Mouse (Mus musculus) common myeloid progenitor, adult 5-6 weeks (primary cell): ENCODE results near the gene Zg16. TPM values are rescaled to one million over a fixed set of nuclear protein-coding genes. Genes with fewer than 3 reads are reported as not detected.

Experiments used
- ATAC-seq: replicated peaks from 2 replicates; pipeline ENCODE4 v1.8.0; 2016; ENCODE audit warnings: low read depth, mild to moderate bottlenecking, moderate TSS enrichment, inconsistent platforms; ENCODE audit not compliant: poor library complexity, severe bottlenecking
- total RNA-seq: library from RNA; stranded (forward); fragments of 200-1000, 187-1606 nt; gene quantifications from 2 replicates; pipeline ENCODE4 v1.2.3, GENCODE M21; 2017

The Zg16 gene
- total RNA-seq, 1 experiment from 2014 or later = 22.6 TPM

DNA sequence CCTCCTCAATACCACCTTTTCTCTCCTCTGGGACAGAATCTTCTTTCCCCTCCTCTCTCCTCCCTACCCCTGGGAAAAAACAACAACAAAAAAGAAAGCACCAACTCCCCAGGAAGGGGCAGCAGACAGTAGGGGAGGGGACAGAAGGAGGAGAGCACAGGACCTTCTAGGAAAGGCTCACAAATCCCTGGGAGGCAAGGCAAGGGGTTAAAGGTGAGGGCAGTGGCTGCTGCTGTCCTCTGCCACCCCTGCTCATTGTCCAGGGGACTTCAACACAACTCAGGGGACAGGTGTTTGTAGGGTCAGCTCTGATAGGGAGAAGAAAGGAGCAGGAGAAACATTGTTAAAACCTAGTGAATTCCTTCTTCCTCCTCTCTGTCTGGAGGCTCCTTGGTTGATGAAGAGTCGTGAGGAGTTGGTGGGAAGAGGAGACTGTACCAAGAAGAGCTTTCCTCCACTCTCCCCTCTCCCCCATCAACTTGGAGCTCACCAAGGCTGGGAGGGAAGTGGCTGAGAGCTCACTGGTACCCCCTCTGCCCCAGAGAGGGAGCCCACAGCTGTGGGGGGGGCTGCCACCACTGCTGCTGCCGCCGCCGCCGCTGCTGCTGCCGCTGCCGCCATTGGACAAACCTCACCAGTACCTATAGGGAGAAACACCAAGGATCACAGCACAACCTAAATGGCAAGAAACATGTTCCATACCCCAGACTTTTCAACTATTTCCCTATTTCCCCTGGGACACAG lies 64.4 kb downstream of the Zg16 start:
- no peak for ATAC-seq

DNA sequence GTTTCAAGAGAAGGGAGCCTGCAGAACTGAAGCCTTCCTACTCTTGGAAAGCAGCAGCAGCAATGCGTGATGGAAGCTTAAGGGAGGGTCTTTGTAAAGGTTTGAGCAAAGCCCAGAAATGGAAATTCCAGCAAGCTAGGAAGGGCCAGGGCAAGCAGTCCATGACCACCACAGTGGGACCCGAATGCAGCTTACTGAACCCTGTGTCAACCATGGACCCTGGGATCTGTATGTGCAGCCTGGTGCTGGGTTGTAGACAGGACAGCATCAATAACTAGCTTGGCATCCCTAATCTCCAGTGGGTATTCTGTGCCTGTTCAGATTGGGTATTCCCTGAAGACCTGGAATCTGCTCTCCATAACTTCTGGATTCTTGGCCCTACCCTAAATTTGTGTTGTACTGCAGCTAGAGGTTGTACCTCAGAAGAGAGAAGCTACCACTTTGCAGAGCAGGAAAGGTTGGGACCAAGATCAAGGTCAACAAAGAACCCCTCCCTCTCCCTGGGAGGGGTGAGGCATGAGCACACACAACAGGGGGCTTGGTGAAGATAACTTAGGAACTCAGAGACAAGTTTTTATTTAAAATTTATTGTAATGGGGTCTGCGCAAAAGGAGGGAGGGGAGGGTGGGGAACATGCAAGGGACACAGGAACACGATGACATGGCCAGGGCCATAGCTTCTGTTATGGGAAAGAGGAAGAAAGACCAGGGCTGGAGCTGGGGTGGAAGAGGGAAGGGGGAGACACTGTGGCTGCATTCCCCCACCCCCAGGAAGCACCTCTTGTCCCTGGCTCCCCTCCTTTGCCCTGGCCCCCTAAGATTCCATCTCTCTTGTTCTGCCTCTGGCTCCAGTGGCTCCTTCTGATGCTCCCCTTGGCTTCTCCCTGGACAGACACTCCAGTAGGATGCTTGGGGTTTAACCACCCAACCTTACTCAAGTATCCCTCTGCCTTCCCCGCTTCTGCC lies 65.3 kb downstream of the Zg16 start:
- no peak for ATAC-seq

DNA sequence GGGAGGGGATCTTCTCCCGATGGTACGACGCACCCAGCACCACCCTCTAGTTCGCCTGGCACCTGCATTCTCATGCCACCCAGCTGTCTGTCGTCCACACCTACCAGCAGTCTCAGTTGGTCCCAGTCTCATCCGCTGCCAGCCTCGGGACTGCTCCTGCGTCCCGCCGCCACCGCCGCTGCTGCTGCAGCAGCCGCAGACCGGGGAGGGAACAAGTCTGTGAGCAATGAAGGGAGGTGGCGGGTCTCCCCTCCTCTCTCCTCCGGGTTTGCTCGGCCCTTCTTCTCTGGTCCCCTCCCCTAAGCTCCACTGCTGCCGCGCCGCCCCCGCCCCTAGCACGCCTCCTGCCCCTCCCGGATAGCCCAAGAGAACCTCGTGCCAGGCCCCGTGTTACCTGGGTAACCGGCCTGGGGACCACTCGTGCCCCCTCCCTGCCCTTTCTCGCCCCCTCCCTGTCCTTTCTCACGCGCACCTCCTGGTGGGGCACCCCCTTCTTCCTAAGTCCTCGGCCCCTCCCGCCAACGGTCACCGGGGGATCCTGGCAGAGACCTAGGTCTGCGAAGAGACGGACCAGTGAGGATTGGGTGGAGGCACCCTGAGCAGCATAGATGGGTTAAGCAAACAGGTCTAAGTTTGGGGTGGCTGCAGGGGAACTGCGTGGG lies 66.1 kb downstream of the Zg16 start, which contains the start of the genes Gm42742 and Prrt2:
Gene Gm42742 (minus strand): TSS at position 197 of the 662 bp plus-strand sequence.
Gene Prrt2 (minus strand): TSS at position 311 of the 662 bp plus-strand sequence.
- ATAC-seq = 0 out of 2 replicates have a peak, but pooled peaks have one; percentile 3

DNA sequence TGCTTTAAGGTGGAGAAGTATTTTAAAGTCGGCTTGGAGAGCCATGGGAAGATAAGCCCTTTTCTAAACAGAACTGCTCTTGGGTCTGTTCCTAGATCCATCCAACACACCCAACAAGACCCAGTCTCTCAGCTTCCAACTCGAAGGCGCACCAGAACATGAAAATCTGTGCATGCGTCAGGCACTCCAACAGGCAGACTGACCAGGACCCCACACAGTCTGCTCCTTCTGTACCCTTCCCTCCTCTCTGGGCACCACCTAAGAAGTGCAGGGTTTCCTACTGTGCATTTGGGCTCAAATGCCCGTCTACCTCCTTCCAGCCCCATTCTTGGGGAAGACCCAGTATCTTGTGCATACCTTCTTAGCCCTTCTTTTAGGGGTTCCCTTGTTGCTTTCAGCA lies 66.6 kb downstream of the Zg16 start:
- no peak for ATAC-seq

DNA sequence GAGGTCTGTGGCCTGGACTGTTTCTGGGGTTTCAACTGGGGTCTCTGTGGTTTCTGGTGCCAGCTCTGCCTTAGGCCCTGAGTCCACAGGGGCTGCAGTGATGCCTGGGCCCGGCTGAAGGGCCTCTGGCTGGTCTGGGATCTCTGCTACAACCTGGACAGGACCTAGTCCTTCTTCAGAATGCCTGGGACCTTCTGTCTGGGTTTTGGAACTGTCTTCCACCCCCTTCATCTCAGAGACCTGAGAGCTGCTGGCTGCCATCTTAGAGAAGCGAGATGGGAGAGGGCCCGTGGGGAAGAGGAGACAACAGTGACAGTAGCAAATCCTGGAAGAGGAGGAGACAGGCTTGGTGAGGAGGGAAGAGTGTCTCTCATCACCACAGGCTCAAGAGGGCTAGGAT lies 67.1 kb downstream of the Zg16 start:
- no peak for ATAC-seq

DNA sequence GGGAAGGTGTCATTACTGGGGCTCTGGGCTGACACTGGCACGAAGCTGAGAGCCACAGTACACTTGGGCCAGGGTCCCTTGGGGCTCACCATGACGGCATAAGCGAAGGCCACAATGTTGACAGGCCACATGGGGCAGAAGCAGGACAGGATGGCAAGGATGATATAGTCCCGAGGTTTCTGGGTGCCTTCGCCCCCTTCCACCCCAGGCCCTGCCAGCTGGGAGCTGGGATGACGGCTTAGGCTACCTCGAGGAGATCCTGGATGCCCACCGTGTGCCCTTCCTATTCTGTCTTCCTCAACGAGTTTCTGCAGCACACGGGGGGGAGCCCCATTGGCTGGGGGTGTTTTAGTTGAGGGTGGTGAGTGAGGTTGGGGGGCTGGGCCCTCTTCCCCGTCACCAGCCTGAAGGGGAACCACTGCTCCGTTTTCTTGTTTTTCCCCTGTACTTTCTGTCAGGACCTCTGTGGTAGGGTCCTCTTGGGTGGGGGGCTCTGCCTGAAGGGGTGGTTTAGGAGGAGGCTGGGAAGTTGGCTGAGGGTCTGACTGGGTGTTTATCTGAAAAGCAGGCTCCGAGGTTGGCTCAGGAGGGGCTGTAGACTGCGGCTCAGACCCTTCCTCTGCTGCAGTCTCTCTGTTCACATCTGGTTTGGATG lies 67.7 kb downstream of the Zg16 start:
- ATAC-seq = no peak

DNA sequence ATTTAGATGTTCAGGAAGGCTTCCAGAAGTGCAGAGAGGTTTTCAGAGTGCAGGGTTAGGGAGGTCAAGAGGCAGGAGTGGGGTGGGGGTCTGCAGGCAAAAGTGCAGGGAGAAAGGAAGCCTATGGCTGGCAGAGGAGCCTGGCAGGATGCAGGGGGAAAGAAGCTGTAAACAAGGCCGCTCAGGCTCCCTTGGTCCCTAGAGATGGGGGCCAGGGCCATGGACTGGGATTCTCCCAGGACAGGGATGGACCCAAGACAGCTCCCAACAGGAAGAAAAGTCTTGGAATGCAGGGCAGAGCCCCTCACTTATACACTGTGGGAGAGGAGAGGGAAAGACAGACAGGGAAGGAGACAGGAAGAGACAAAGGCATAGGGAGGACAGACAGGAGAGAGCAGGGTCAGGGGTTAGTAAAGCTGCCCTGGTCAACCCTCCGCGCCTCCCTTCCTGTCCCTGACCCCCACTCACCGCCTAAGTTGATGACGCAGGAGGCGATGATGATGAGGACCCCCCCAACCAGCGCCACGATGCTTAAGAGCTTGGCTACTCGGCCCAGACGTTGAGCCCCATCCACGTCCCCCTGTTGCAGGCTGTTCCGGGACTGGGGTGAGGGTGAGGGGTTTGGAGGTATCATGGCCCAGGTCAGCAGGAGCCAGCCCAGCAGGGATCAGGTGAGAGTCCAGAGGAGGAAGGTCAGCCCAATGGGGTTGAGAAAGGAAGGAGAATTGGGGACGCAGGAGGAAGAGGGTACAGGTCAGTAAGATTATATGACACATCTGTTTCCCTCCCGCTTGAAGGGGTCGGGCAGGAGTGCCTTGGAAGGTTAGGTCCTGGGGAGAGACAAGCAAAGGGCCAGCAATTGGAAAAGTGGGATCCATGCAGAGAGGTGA lies 68.5 kb downstream of the Zg16 start:
- ATAC-seq = no peak

DNA sequence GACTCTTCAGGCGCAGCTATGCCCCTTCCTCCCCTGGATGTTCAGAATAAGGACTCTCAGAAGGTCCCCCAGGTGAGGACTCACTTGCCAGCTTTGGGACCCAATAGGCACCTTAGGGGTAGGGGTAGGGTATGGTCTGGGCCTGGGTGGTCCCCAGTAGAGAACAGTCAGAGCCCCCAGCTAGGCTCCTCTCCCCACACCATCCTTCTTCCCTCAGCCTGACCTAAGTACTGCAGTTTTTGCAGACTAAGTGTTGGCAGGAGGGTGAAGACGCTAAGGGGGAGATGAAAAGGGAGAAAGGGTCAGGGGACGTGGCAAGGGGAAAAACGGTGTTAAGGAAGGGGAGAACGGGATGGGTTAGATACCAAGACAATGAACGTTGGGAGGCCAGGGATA lies 69.2 kb downstream of the Zg16 start:
- no peak for ATAC-seq

DNA sequence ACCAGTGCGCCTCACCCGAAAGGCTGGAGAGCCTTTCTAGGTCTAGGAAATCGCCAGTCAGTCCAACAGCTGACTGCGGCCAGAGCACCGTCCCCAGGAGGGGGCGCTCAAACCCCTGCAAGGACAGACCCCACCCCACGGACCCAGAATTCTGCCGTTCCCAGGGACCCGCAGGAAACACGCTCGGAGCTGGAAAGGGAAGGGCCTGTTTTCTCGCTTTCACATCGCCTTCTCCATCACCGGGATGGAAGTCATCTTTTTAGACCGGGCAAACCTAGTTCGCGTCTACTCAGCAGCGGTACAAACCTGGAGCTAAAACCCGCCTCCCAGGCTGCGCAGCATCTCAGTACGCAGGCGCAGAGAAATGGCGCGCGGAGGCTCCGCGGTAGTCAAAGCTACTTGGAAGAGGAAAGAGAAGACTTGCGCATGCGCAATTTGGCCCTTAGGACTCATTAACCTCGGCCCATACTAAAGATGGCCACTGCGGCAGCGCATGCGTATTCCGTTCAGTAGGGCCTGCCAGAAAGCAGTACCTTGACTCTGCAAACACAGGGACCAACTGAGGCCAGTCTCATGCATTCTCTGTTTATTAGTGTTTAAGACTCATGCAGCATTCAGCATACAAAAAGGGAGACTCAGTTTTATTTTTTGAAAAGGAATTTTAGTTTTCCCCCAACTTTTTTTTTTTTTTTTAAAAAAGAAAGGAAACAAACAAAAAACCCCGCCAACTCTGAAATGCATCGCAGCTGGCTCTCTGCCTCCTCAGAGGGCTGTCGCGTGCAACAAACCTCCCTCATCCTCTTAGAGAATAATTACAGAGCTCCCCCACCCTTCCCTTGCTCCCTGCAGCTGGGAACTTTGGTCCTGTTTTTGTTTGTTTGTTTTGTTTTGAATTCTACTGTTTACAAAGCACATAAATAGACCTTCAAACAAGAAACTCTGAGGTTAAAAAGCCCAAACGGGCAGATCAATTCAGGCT lies 69.9 kb downstream of the Zg16 start, which contains the start of gene Pagr1a:
Gene Pagr1a (minus strand): TSS at position 382 of the 979 bp plus-strand sequence.
- ATAC-seq = peak; percentile 68

DNA sequence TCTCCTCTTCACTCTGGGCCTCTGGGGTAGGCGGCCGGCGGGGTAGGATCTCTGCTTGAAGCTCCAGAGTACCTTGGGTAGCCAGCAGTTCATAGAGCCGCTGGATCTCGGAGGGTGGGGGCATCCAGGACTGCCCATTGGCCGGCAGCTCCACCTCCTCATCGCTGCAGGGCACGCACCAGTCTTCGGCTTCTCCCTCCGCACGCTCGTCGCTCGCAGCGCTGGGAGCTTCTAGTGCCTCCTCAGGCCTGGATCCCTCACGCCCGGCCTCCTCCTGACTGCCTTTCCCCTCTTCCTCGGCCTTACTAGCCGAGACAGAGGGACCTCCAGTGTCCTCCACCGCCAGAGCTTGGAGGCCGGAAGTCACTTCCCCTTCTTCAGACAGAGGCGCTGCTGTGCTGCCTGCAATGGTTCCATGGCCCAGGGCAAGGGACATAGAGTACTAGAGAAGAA lies 70.6 kb downstream of the Zg16 start:
- ATAC-seq = peak; percentile 49

DNA sequence TGATC lies 70.8 kb downstream of the Zg16 start, which contains the start of gene Pagr1b:
Gene Pagr1b (minus strand): TSS at position 4 of the 5 bp plus-strand sequence.
- ATAC-seq = no peak

DNA sequence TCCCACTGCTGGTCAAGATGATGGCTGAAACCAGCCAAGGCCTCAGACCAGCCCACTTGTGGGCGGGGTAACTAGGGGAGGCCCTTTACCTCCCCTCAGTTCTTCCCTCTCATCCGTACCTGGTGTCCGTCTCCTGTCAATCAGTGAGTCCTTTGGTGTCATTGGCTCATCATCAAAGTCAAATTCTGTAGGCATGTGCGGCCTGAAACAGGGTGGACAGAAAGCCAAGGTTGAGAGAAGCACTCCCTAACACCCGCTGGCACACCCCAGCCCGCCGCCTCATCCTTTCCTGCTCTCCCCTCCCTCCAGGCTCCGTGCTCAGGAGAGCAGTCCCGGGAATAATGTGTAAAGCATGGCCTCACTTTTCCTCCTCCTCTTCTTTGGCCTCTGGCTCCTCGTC lies 71.0 kb downstream of the Zg16 start:
- no peak for ATAC-seq

DNA sequence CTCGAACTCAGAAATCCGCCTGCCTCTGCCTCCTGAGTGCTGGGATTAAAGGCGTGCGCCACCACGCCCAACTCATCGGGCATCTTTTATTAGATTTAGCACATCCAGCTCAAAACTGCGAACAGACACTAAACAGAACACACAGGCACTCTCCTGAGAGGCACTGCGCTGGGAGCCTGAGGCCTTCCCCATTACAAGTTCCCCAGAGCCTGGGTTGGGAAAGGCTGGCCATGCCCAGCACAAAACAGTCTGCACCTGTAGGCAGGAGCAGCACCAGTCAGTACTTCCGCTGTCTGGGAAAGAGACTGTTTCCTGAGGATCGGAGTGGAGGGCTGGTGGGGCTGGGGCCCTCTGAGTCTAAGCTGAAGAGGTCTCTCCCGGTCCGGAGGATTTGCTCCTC lies 72.1 kb downstream of the Zg16 start:
- ATAC-seq = no peak

DNA sequence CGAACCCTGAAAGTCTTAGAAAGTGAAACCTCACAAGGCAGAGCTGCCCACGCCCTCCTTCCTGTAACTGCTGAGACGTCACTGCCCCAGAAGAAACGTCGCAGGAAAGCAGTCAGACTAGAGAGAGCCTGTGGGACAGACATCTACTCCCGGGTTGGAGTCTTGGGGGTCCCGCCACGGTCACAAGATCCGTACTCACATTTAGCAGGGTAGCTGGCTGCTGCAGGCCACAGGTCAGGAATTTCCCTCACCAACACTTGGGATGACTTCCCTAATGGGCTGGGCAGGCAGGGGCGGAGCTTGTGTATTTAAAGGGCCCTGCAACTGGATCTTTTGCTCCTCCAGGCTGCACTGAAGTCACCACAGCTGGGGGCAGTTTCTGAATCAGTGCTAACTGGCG lies 72.8 kb downstream of the Zg16 start, which contains the start of gene Mvp:
Gene Mvp (minus strand): TSS at position 302 of the 400 bp plus-strand sequence.
- peak; percentile 30 for ATAC-seq

DNA sequence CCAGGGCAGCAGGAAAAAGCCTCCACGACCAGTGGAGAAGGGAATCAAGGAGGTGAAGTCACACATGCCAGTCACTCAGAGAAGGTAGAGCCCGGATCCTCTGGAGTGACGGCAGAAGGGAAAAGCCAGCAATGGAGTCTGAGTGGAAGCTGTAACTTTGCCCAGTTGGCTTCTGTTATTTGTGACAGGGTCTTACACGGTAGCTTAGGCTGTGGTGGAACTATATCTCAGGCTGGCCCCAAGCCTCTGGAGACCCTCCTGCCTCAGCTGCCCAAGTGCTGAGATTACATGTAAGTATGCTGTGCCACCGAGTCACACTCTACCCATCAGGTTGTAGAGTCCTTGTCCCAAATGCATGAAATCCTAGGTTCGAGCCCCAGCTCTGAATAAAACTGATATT lies 73.7 kb downstream of the Zg16 start:
- ATAC-seq = no peak

DNA sequence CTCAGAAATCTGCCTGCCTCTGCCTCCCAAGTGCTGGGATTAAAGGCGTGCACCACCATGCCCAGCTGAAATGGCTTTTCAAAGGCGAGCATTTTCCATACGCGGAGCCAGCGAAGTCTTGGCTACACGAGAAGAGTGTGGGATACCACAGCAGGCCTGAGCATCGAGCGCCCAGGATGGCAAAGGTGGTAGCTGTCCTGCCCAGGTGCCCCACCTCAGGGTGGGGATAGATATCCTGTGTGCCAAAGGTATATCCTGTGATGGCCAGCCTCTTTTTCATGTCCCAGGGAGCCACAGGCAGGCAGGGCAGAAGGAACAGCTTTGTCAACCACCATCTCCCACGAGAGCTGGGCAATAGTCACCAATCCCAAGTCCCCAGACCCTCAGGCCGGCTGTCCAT lies 74.3 kb downstream of the Zg16 start:
- no peak for ATAC-seq

DNA sequence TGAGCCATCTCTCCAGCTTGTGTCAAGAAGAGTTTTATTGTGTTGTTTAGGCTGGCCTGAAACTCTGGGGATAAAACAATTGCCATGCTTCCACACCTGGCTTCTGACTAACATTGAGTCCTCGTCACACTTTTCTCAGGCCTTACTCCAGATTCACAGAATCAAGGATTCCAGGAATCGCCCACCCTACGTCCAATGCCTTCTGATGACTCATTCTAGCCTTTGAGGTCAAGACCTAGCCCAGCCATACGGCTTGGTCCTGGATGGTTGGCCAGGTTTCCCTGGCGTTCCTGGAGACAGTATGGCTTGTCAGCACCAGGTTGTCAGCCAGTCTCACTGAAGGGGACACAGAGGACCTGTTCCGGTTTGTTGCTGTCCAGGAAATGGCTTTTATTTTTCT lies 74.8 kb downstream of the Zg16 start:
- ATAC-seq = no peak

DNA sequence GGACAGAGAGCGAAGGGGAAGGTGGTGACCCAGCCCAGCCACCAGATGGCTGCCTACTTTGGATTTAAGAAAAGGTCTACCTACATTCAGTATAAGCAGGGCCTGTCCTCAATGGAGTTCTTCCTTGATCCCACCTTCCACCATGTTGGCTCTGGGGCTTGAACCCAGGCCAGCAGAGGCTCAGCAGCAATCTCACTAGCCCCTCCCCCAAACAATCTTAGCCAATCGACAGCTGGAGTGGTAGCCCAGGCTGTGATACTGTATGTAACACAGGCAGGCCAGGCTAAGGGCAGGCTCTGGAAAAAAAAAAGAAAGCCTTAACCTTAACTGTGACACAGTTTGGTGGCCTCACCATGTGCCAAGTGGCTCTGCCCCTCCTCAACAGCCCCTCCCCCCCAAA lies 75.4 kb downstream of the Zg16 start:
- no peak for ATAC-seq
